Comparison of ENCODE assay signal across 9 mouse cellular contexts in the genomic region with DNA sequence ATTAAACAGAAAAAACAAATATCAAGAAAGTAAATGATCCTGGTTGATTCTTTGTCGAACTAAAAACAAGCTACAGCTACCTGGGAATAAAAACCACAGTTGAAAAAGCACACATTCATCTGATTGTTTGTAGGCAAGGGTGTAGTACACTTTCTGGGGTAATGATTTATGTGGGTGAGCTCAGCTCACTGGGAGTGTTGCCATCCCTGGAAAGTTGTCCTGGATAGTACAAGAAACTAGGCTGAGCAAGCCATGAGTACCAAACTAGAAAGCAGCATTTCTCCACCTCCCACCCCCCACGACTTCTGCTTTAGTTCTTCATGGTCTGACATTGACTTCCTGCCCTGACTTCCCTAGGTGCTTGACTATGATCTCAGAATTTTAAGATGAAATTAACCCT.
"Had no signal": no experiment of that assay in that cellular context is flagged by ENCODE, and none has a peak within 500 bp of the region (broad histone marks: within the 10 kb centered on the region; RNA-seq: fewer than 3 reads in every experiment).

No protein-coding gene starts in this region.

- DNase-seq: kidney, adult 11 months; kidney, adult 8-10 months; kidney, postnatal 10 days; kidney, postnatal 36 days; lung, adult 18-20 months; lung, postnatal 10 days; lung, postnatal 36 days; right cerebral cortex, postnatal 4 days; thymus, postnatal 25 days had no signal
